Mouse (Mus musculus): Measurements from ENCODE around the gene Gm20708.
"Not testable (repeated sequence)": the region's sequence is repeated elsewhere in the genome, so short reads cannot be mapped to it uniquely, and the experiment has no call there.

The Gm20708 gene

DNA sequence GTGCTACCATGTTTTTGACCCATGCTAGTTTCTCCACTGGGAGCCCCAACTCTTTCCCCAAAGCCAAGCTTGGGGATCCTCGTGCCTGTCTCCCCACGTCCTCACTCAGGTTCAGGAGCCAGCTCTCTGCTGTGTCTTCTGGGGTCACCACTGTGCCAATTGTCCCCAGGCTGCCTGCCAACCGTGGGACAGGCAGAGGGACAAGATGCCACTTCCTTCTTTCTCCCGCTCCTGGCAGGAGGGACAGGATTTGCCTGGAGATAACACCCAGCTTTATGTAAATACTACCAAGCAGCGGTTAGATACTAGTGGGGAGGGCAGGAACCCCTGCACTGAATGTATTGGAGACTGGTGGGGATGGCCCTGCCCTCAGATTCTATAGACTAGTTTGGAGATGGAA, 4.4 kb downstream of the Gm20708 start:
- DNase-seq (ENCODE audit: low read depth) = no peak

DNA sequence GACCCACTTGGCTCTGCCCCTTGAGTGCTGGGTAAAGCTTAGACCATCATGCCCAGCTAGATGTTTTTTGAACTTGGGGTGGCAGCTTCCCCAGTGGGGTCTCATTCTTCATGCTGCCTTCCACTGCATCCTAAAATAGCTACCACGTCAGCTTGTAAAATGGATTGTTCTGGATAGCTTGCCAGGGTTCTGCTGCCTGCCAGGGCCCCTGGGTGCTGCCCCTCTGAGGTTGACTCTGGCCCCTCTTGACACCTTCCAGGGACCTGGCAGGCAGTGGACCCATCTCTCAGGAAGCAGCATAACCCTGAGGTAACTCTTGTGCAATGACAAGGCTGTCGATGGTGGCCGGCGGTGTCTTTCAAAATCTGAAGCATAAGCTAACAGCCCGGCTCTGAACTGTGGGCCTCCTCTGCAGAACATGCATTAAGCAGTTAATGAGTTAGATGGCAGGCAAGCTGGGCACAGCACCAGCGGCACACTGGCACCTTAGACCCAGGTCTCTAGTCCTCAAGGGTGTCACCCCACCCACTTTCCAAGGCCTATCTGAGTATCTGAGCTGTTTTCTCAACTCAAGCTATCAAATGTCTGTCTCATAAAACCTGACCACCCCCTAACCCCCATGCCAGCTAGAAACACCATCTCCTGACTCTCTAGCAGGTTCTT, 5.4 kb downstream of the Gm20708 start:
- no peak for DNase-seq (ENCODE audit: low read depth)

- DNase-seq (ENCODE audit: low read depth) = not testable (repeated sequence)
Measured at GRCm38 (mm10) chr11:117815850-117816249, 6.4 kb downstream of the Gm20708 start.

GRCm38 (mm10) chr11:117816389-117816996, 7.0 kb downstream of the Gm20708 start:
- no peak for DNase-seq (ENCODE audit: low read depth)

- DNase-seq (ENCODE audit: low read depth) = no peak
Measured at GRCm38 (mm10) chr11:117819095-117819494, 9.6 kb downstream of the Gm20708 start.

DNA sequence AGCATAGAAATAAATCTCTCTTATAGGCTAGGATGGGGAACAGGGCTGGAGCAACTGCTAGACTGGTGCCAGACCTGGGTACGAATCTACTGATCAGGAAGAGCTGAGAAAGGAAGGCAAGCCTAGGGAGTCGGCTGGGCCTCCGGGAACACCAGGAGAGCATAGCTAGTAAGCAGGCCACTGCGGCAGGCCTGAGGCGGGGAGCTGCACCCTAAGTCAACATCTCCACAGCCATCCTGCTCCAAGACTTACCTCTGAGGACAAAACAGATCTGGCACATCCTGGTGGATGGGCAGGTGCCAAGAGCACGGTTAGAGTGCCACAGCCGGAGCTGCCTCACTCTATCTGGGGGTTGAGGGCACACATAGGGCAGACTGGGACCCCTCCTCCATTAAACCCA, 10.7 kb downstream of the Gm20708 start:
- no peak for DNase-seq (ENCODE audit: low read depth)

- no peak for DNase-seq (ENCODE audit: low read depth)
Measured at GRCm38 (mm10) chr11:117821868-117822267, 12.4 kb downstream of the Gm20708 start.

GRCm38 (mm10) chr11:117822728-117823241, 13.3 kb downstream of the Gm20708 start:
- no peak for DNase-seq (ENCODE audit: low read depth)

- DNase-seq (ENCODE audit: low read depth) = no peak
Measured at GRCm38 (mm10) chr11:117823411-117823810, 13.9 kb downstream of the Gm20708 start.

- peak; percentile 68 for DNase-seq (ENCODE audit: low read depth)
Measured at GRCm38 (mm10) chr11:117824060-117824969, 14.8 kb downstream of the Gm20708 start.

DNA sequence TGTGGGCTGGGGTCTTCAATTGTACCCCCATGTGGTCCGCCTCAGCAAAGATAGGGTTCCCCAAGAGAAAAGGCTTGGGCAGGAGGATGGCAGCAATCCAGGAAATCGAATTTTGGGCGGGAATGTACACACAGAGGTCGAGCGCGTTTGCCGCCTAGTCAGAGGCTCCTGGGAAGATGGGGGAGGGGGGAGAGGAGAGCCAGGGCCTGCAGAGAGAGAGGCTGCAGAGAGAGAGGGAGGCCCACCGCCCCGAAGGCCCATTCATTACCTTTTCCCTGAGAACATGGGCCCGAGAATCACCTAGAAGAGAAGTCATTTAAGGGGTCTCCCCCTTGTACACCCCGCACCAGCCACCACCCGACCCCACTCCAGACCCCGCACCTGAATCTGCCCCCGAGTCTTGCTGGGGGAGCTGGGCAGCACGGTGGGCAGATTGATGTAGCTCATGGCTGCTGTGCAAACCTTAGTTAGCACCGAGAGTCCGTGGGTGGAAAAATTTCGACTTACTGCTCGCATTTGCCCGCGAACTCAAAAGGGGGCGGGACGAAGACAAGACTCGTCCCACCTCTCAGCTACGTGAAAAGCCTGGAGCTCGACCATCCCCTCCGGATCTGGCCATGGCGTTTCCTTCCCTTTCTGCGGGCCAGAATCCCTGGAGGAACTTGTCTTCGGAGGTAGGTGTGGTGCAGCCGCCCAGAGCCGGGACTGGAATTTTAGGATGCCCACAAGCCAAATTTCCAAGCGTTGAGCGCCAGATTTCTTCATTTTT, 16.0 kb downstream of the Gm20708 start, which contains the start of the genes Afmid and Tk1:
Gene Afmid (plus strand): TSS at position 592 of the 769 bp plus-strand sequence.
Gene Tk1 (minus strand): TSS at position 760 of the 769 bp plus-strand sequence.
- peak; percentile 88 for DNase-seq (ENCODE audit: low read depth)

DNA sequence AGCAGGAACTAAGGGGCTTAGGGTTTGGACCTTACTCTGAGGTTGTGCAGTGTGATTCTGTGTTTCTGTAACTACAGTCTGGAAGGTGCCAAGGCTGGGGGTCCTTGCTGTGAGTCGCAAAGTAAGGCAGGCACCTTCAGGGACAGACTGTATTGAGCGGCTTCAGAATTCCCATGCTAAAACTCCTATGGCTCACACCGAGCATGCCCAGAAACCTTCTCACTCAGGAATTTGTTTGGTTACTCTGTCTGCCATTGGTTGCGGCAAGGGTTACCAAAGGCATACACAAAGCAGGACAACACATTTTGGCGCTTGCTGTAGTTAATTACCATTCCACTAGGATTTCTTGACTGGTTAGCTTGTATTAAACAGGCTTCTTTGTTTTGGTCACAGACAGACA, 16.7 kb downstream of the Gm20708 start:
- DNase-seq (ENCODE audit: low read depth) = no peak

DNA sequence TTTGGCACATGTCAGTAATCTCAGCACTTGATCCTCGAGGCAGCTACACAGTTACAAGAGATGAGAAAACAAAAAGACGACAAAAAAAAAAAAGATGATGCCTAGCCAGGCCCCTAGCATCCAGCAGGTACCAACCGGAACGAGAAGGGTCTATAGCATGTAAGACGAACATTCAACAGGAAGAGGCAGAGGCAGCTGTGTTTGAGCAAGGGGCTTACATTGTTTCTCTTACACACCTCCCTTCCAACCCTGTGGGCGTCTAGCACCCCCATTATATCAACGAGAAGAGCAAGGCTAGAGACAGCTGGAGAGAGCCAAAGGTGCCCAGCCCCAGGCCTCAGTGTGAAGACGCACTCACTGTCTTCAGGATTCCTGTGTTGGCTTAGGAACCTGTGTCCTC, 17.4 kb downstream of the Gm20708 start:
- no peak for DNase-seq (ENCODE audit: low read depth)

- DNase-seq (ENCODE audit: low read depth) = no peak
Measured at GRCm38 (mm10) chr11:117827386-117827785, 17.9 kb downstream of the Gm20708 start.

DNA sequence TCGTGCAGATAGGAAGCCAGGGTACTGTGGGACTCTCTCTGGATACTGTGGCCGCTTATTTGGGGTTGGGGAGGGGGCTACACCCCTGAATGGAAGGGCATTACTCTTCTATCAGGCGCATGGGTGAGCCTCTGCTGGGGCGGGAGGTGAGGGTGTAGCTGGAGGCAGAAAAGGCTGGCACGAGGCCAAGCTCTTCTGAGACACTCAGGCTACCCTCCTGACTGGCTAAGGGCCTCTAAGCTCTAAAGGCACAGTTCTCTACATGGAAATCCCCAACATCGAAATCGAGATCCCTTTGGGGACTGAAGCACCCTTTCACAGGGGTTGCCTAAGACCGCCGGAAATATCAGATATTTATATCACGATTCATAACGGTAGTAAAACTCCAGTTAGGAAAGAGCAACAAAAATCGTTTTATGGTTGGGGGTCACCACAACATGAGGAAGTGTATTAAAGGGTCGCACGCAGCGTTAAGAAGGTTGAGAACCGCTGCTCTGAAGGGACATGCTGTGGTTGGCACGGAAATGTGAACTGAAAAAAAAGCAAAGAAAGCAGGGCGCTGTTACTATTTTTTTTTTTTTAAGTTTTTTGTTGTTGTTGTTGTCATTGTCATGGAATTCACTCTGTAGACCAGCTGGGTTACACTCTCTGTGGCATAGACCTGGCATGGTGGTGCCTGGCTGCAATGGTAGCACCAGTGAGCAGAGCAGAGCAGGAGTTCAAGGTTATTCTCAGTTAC, 18.9 kb downstream of the Gm20708 start:
- DNase-seq (ENCODE audit: low read depth) = peak; percentile 73

GRCm38 (mm10) chr11:117828888-117829604, 19.6 kb downstream of the Gm20708 start:
- peak; percentile 53 for DNase-seq (ENCODE audit: low read depth)

DNA sequence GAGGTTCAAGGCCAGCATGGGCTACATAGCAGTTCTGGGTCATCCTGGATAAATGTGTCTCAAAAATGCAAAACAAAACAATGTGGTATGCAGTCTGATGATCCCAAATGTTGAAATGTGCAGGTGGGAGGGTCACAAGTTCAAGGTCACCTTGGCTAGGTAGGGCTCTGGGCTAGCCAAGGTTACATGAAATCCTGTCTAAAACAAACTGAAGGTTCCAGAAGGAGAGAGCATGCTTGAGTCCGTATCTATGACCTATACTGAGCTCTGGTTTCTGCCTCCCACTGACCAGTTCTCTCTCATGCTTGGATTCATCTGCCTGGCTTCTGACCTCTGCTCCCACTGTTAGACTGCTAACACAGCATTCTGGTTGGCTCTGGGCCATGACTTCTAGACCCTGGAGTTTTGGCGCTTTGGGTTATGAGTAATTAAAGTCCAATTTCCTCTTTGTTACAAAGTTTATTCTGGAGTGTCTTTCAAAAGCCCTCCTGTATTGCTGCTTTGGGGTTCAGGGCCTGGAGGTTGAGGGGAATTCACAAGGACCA, 20.3 kb downstream of the Gm20708 start:
- DNase-seq (ENCODE audit: low read depth) = no peak

DNA sequence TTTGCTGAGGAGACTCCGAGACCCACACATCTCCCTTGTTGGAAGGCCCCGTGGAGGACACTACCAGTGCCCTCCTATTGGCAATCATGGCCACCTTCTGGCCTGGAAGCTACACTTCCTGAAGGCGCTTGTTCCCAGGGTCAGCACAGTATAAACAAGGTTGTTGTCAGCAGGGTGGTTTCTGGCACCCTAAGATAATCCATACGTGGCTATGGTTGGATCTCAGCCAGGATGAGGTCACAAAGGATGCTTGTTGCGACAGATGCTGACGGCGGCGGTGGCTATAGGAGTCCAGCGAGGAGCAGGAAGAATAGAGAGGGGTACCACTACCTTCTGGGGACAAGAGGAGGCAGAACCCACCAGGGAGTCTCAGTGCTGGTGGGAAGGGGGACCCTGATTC, 20.9 kb downstream of the Gm20708 start:
- DNase-seq (ENCODE audit: low read depth) = peak; percentile 47

- DNase-seq (ENCODE audit: low read depth) = peak; percentile 87
Measured at GRCm38 (mm10) chr11:117832086-117832969, 22.9 kb downstream of the Gm20708 start.

Measured in c-Kit-positive CD71-positive TER-119-negative erythroid progenitor cells, embryonic 14.5 days (primary cell).